In genomic region chr7:99351802-99352517, GRCm38 (mm10) we compare ENCODE assay signal across 8 mouse cellular contexts. TPM values are rescaled to one million over a fixed set of nuclear protein-coding genes. Genes with fewer than 3 reads are reported as not detected.
DNase-seq lines count a peak whose midpoint lies in the region; ATAC-seq and TF ChIP-seq lines count a peak whose summit lies in the region.

No protein-coding gene starts in this region.

- peak; percentile 84 for DNase-seq in forebrain, embryonic 10.5 days (ENCODE audit: extremely low spot score, low spot score)
- no peak for DNase-seq in liver, adult 2 months (ENCODE audit: extremely low read depth, low read depth, low spot score)
- peak; percentile 84 for DNase-seq in neural tube, embryonic 10.5 days (ENCODE audit: extremely low spot score, low spot score)
- DNase-seq in urinary bladder, postnatal 4 days (ENCODE audit: low spot score in 2 of 2), result no peak
- no peak for DNase-seq in T-cell, adult 2 months (ENCODE audit: low spot score)

- H3K9ac ChIP-seq in hindbrain, embryonic 12.5 days, result peak overlapping the region; percentile 72
- peak overlapping the region; percentile 65 for H3K9ac ChIP-seq in liver, adult 2 months (ENCODE audit: low read depth, low read length)

- TF ChIP-seq POLR2A in liver, adult 2 months (IDR thresholded peaks at IDR 0.05; ENCODE audit: extremely low read depth, insufficient read depth, low read length), result no peak

- ATAC-seq in erythroblast, adult 5-6 weeks (replicated peaks; ENCODE audit: low FRiP score, poor library complexity, severe bottlenecking), result no peak
- peak; percentile 30 for ATAC-seq in hindbrain, embryonic 12.5 days (ENCODE audit: low FRiP score)

- peaks cover 21% of the 10 kb centered on the region for H3K27me3 ChIP-seq in erythroblast, embryonic 14.5 days (ENCODE audit: control insufficient read depth)
- H3K27me3 ChIP-seq in forebrain, embryonic 10.5 days (ENCODE audit: poor library complexity, severe bottlenecking), result no peaks in the 10 kb centered on the region
- no peaks in the 10 kb centered on the region for H3K27me3 ChIP-seq in hindbrain, embryonic 12.5 days
- H3K27me3 ChIP-seq in liver, adult 2 months (ENCODE audit: control insufficient read depth, insufficient read depth, low read length), result no peaks in the 10 kb centered on the region

- no peaks in the 10 kb centered on the region for H3K79me2 ChIP-seq in liver, adult 2 months (ENCODE audit: control insufficient read depth, insufficient read depth, low read length)

- peak overlapping the region; percentile 97 for H3K27ac ChIP-seq in forebrain, embryonic 10.5 days
- H3K27ac ChIP-seq in hindbrain, embryonic 12.5 days, result peak overlapping the region; percentile 87
- peak overlapping the region; percentile 21 for H3K27ac ChIP-seq in liver, adult 2 months (replicated peaks; ENCODE audit: insufficient read depth, low read depth, low read length)

- H3K4me2 ChIP-seq in hindbrain, embryonic 12.5 days (replicated peaks), result peak overlapping the region; percentile 68

- peaks cover 4% of the 10 kb centered on the region; the same call in 1 of the 2 replicates for H3K36me3 ChIP-seq in erythroblast, embryonic 14.5 days (ENCODE audit: control insufficient read depth)
- peaks cover 39% of the 10 kb centered on the region for H3K36me3 ChIP-seq in forebrain, embryonic 10.5 days (replicated peaks)
- H3K36me3 ChIP-seq in hindbrain, embryonic 12.5 days, result peaks cover 23% of the 10 kb centered on the region
- no peaks in the 10 kb centered on the region for H3K36me3 ChIP-seq in liver, adult 2 months (ENCODE audit: control insufficient read depth, insufficient read depth, low read length)

- no peak for TF ChIP-seq CTCF in liver, adult 2 months (IDR thresholded peaks at IDR 0.05; ENCODE audit: low read depth, low read length)

- no peaks in the 10 kb centered on the region for H3K9me3 ChIP-seq in erythroblast, embryonic 14.5 days (ENCODE audit: control insufficient read depth, low read length)
- no peaks in the 10 kb centered on the region for H3K9me3 ChIP-seq in forebrain, embryonic 10.5 days
- H3K9me3 ChIP-seq in hindbrain, embryonic 12.5 days (replicated peaks), result no peaks in the 10 kb centered on the region

- 1% methylated on average over 18 of the region's 18 CpGs for WGBS in forebrain, embryonic 10.5 days
- 2% methylated on average over 18 of the region's 18 CpGs for WGBS in hindbrain, embryonic 12.5 days
- WGBS in liver, adult 2 months, result 56% methylated on average over 18 of the region's 18 CpGs

- H3K4me1 ChIP-seq in erythroblast, embryonic 14.5 days (ENCODE audit: control insufficient read depth), result peaks cover 2% of the 10 kb centered on the region
- H3K4me1 ChIP-seq in forebrain, embryonic 10.5 days, result peaks cover 84% of the 10 kb centered on the region
- peaks cover 71% of the 10 kb centered on the region for H3K4me1 ChIP-seq in hindbrain, embryonic 12.5 days
- H3K4me1 ChIP-seq in liver, adult 2 months (ENCODE audit: control insufficient read depth, insufficient read depth, low read length), result no peaks in the 10 kb centered on the region

- H3K4me3 ChIP-seq in erythroblast, embryonic 14.5 days (replicated peaks), result peak overlapping the region; percentile 29
- peak overlapping the region; percentile 73 for H3K4me3 ChIP-seq in forebrain, embryonic 10.5 days
- peak overlapping the region; percentile 49 for H3K4me3 ChIP-seq in hindbrain, embryonic 12.5 days
- H3K4me3 ChIP-seq in liver, adult 2 months (ENCODE audit: insufficient read depth, low read depth, low read length), result peak overlapping the region; percentile 63

RNA-seq across cellular contexts. Expression of gene Serpinh1, which starts 1.1 kb away (rescaled TPM):
- polyA plus RNA-seq in erythroblast, embryonic 14.5 days (2012), result 0.15 and 0.21 TPM in 2 replicates
- total RNA-seq in erythroblast, adult 5-6 weeks (2015; ENCODE audit: low replicate concordance), result not detected in 2 replicates
- 0.09 and 2.4 TPM in 2 replicates for total RNA-seq in erythroblast, adult 5-6 weeks (2017; ENCODE audit: low replicate concordance)
- polyA plus RNA-seq in forebrain, embryonic 10.5 days (2016; fragmentation: Nextera tagmentation; extraction: Ambion mirVana), result 825 and 923 TPM in 2 replicates
- 838 and 891 TPM in 2 replicates for polyA plus RNA-seq in hindbrain, embryonic 12.5 days (2016; fragmentation: Nextera tagmentation; extraction: Ambion mirVana)
- 16.2 and 22.2 TPM in 2 replicates for total RNA-seq in liver, adult 2 months (2014; rRNA removed)
- polyA plus RNA-seq in liver, adult 2 months (2012; rRNA removed), result 11.7 and 14.5 TPM in 2 replicates

RNA-seq across cellular contexts. Expression of gene Gdpd5, which starts 29.3 kb away (rescaled TPM):
- polyA plus RNA-seq in erythroblast, embryonic 14.5 days (2012), result 0.03 and 0.09 TPM in 2 replicates
- not detected in 2 replicates for total RNA-seq in erythroblast, adult 5-6 weeks (2015; ENCODE audit: low replicate concordance)
- 0.28 TPM in 1 of 2 replicates, not detected in the other for total RNA-seq in erythroblast, adult 5-6 weeks (2017; ENCODE audit: low replicate concordance)
- polyA plus RNA-seq in forebrain, embryonic 10.5 days (2016; fragmentation: Nextera tagmentation; extraction: Ambion mirVana), result 12.7 and 15.9 TPM in 2 replicates
- 43.8 and 44.5 TPM in 2 replicates for polyA plus RNA-seq in hindbrain, embryonic 12.5 days (2016; fragmentation: Nextera tagmentation; extraction: Ambion mirVana)
- total RNA-seq in liver, adult 2 months (2014; rRNA removed), result 0.28 and 0.67 TPM in 2 replicates
- polyA plus RNA-seq in liver, adult 2 months (2012; rRNA removed), result 0.71 and 1.7 TPM in 2 replicates

Comparison
In these comparisons a context has a peak if more than half of its experiments do, and no peak if none do; other contexts are left out.
1. DNase-seq: peak in forebrain, embryonic 10.5 days (single experiment) and neural tube, embryonic 10.5 days (single experiment); none in liver, adult 2 months (single experiment), urinary bladder, postnatal 4 days (0 of 2) and T-cell, adult 2 months (single experiment).
2. H3K27ac ChIP-seq: peak in every context shown above with its lines; median percentile 97 in forebrain, embryonic 10.5 days; 87 in hindbrain, embryonic 12.5 days; 21 in liver, adult 2 months.
3. RNA of gene Serpinh1, which starts 1.1 kb away (polyA plus RNA-seq): 838 to 891 TPM in hindbrain, embryonic 12.5 days and 825 to 923 TPM in forebrain, embryonic 10.5 days; 11.7 to 14.5 TPM in liver, adult 2 months and 0.15 to 0.21 TPM in erythroblast, embryonic 14.5 days; every median in the first group is over 10 times any median in the second.
4. Peak in every context shown above with its lines, with median percentiles within 50 percentile points of each other: H3K4me3 ChIP-seq.